Mouse (Mus musculus): ENCODE measurements around the gene Arpc2.
A peak's percentile ranks its signal among the peaks of the same experiment; 100 is the strongest.

The Arpc2 gene

GRCm38 (mm10) chr1:74302229-74302628 is 66.3 kb downstream of the Arpc2 start:
- no peak for DNase-seq (ENCODE audit: low spot score in 2 of 2)

- DNase-seq (ENCODE audit: low spot score in 2 of 2): no peak
Observed at GRCm38 (mm10) chr1:74302835-74303234, 67.0 kb downstream of the Arpc2 start.

GRCm38 (mm10) chr1:74303509-74304338 is 67.8 kb downstream of the Arpc2 start:
- DNase-seq (ENCODE audit: low spot score in 2 of 2): peak; percentile 35 to 57

GRCm38 (mm10) chr1:74304339-74304790 is 68.5 kb downstream of the Arpc2 start:
- DNase-seq (ENCODE audit: low spot score in 2 of 2): no peak

- DNase-seq (ENCODE audit: low spot score in 2 of 2): no peak
Observed at GRCm38 (mm10) chr1:74304946-74305345, 69.1 kb downstream of the Arpc2 start.

- no peak for DNase-seq (ENCODE audit: low spot score in 2 of 2)
Observed at GRCm38 (mm10) chr1:74305522-74305921, 69.6 kb downstream of the Arpc2 start, which contains the start of gene Tmbim1. Tmbim1 (minus strand) TSS chr1:74305622.

- no peak for DNase-seq (ENCODE audit: low spot score in 2 of 2)
Observed at GRCm38 (mm10) chr1:74307146-74307545, 71.3 kb downstream of the Arpc2 start.

- no peak for DNase-seq (ENCODE audit: low spot score in 2 of 2)
Observed at GRCm38 (mm10) chr1:74308001-74308964, 72.4 kb downstream of the Arpc2 start.

GRCm38 (mm10) chr1:74309767-74310166 is 73.9 kb downstream of the Arpc2 start:
- DNase-seq (ENCODE audit: low spot score in 2 of 2): no peak

GRCm38 (mm10) chr1:74313049-74313692 is 77.3 kb downstream of the Arpc2 start:
- DNase-seq (ENCODE audit: low spot score in 2 of 2): peak in 1 of 2 experiments; percentile 80

- DNase-seq (ENCODE audit: low spot score in 2 of 2): no peak
Observed at GRCm38 (mm10) chr1:74314796-74315195, 78.9 kb downstream of the Arpc2 start.

GRCm38 (mm10) chr1:74316114-74316827 is 80.4 kb downstream of the Arpc2 start:
- DNase-seq (ENCODE audit: low spot score in 2 of 2): no peak
